Mouse (Mus musculus): ENCODE measurements around the gene Chrng. TPM values are rescaled to one million over a fixed set of nuclear protein-coding genes. Genes with fewer than 3 reads are reported as not detected.

Gene Chrng
- polyA plus RNA-seq (2012; rRNA removed), result not detected in 2 replicates

DNA sequence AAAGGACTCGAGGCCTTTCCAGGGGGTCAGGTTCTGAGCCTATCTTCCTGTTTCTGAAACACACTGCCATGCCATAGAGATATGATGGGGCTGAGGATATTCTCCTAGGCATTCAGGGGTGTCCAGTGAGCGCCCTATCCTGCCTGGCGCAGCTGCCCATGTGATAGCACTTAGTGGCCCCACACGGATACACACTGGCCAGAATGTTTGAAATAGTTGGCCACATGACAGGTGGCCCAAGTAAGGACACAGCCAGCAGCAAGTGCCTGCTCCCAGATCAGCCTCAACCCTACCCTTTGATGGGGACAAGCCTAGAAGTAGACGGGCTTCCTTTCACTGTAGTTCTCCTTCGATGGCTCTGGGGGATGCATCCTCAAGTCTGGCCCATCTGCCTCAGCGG lies at the start of gene Chrng:
Gene Chrng, plus strand, starts transcription at position 193 of the 400 bp plus-strand sequence.
- no peak for DNase-seq (ENCODE audit: extremely low spot score in 1 of 2, low spot score in 1 of 2)

DNA sequence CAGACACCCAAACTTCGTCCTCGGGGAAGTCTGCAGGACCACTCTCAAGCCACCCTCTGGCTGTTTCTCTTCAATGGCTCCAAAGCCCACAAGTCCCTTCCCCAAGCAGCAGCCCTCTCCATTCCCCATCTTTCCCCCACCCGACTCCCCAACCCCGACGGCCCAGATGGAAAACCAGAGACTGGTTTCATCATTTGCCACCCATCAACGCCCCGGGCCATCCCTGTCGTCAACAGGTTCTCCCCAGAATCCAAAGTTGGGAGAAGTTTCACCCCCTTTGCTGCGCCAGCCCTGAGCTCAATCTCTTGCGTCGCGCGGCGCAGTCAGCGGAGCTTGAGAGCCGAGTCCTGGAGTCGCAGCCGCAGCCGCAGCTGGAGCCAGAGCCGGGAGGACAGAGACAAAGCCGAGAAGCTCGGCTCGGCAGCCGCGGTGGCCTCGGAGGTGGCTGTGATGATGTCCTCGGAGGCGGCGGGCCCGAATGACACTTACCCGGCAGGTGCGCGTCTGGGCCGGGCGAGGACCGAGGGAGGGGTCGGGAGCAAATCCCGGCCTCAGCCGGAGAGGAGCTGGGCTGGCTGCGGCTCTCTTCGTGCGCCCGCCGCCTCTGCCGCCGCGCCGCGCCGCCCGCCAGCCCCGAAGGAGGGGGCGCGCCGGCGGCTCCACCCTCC lies 48.8 kb upstream of the Chrng start:
- DNase-seq (ENCODE audit: extremely low spot score in 1 of 2, low spot score in 1 of 2), result no peak

DNA sequence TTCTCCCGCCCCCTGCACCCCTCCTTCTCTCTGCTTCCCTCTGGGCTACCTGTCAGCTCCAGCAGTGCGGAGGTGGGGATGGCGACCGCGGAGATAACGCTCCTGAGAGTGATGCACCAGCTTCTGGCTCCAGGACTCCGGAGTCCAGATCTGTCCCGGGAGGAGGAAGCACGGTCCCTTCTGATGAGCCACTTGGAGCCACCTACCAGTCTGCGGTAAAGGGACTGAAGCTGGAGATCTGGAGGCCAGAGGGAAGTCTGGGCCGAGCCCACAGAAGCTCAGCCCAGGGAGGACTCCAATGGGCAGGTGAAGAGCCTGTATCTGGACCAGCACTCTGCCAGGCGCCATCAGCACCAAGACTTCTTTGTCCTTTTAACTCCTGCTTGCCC lies 48.3 kb upstream of the Chrng start, which contains the start of gene Ecel1:
Gene Ecel1, minus strand, starts transcription at position 323 of the 389 bp plus-strand sequence.
- no peak for DNase-seq (ENCODE audit: extremely low spot score in 1 of 2, low spot score in 1 of 2)

DNA sequence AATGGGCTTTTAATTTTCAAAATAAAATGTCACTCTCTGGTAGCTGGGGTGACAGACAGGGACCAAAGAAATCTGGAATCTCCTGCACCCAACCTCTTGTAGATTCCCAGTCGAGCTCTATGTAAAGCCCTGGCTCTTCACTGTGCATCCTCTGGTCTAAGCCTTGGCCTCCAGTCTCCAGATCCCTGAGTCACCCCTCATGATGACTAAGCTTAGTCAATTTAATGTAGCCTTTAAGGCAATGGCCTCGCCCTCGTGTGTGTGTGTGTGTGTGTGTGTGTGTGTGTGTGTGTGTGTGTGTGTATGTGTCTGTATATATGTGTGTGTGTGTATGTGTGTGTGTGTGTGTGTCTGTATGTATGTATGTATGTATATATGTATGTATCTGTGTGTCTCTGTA lies 45.1 kb upstream of the Chrng start:
- DNase-seq (ENCODE audit: extremely low spot score in 1 of 2, low spot score in 1 of 2), result no peak

DNA sequence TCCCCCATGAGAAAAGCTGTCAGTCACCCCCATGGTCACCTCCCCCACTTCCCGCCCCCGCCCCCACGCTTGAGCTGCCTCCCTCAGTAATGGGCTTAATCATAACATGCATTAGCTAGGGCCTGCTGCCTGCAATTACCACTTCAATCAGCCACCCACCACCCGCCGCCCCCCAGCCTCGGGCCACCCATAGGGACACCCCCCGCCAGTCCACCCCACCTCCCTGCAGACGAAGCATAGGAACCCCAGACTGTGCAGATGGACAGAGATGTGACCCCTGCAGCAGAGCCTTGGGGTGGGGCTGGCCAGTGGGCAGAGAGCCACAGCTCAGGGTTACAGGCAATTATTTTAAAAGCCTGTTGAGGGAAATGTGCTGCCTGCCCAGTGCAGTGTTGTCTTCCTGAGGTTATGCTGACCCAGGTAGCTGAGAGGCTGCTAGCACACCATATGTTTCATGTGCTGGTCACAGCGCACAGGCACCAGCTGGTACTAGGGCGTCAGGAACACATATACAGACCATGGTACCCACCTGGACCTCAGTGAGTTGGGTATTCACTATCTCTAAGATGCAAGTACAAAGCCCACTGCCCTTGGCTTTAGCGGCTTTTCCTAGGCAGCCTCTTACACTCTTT lies 40.2 kb upstream of the Chrng start:
- no peak for DNase-seq (ENCODE audit: extremely low spot score in 1 of 2, low spot score in 1 of 2)

DNA sequence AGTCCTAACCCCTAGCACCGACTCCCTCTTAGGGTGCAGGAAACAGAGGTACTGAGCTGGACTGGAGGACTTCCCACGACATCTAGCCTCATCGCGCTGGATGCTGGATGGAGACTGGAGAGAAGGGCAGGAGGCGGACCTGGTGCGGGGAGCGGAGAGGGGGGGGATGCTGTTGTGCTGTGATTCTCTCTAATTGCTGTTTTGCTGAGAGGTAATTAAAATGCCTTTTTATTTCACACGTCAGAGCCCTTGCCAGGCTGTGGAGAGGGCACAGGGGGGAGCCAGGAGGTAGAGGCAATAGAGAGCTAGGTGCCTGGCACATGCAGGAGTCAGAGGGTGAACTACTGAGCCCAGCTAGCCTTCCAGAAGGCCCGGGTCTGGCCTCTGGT lies 39.7 kb upstream of the Chrng start:
- no peak for DNase-seq (ENCODE audit: extremely low spot score in 1 of 2, low spot score in 1 of 2)

DNA sequence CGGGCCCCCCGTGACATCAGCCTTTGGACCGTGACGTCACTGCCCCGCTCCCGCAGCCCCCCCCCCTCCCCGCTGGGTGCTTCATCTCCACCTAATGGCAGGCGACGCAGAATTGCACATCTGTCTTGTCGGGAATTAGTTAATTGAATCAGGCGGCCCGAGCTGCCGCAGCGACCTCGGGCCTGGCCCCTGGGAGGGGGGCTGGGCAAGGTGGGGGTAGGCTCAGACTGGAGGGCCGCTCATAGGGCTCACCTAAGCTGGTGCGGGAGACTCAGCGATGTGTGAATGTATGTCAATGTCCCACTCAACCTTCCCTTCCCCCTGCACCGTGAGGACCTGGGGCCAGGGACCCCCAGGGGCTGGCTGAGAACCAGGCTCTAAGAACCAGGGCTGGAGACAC lies 34.0 kb upstream of the Chrng start:
- no peak for DNase-seq (ENCODE audit: extremely low spot score in 1 of 2, low spot score in 1 of 2)

DNA sequence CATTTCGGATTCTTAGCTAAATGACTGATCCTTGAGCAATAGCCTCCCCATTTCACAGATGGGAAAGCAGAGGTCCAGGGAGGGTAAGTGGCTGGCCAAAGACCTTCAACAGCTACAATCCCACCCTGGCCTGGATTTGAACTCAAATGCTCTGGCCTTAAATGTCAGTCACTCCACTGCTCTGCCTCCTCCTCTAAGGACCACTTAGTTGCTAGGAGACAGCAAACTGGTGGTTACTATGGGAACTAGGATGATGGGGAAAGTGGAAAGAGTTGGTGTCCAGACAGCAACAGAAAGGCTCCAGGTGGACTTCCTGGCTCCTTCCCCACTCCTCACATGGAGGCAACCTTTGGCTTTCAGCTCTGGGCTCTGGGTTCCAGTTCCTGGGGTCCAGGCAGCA lies 33.1 kb upstream of the Chrng start:
- no peak for DNase-seq (ENCODE audit: extremely low spot score in 1 of 2, low spot score in 1 of 2)

DNA sequence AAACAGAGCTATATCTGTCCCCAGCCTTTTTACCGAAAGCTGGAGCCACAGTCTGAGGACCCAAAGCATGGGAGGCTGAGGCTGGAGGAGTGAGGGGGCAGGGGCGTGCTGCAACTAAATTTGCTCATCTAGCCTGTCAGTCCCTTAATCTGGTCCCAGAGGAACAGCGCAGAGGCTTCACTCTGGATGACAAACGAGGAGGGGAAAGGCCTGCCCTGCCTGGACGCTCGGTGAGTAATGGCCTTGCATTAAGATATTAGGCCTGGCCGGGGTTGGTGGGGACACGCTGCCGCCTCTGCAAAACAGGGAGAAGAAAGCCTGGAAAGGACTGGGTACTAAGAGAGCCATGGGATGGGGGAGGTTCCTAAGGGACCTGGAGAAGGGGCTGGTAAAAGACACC lies 32.1 kb upstream of the Chrng start:
- no peak for DNase-seq (ENCODE audit: extremely low spot score in 1 of 2, low spot score in 1 of 2)

DNA sequence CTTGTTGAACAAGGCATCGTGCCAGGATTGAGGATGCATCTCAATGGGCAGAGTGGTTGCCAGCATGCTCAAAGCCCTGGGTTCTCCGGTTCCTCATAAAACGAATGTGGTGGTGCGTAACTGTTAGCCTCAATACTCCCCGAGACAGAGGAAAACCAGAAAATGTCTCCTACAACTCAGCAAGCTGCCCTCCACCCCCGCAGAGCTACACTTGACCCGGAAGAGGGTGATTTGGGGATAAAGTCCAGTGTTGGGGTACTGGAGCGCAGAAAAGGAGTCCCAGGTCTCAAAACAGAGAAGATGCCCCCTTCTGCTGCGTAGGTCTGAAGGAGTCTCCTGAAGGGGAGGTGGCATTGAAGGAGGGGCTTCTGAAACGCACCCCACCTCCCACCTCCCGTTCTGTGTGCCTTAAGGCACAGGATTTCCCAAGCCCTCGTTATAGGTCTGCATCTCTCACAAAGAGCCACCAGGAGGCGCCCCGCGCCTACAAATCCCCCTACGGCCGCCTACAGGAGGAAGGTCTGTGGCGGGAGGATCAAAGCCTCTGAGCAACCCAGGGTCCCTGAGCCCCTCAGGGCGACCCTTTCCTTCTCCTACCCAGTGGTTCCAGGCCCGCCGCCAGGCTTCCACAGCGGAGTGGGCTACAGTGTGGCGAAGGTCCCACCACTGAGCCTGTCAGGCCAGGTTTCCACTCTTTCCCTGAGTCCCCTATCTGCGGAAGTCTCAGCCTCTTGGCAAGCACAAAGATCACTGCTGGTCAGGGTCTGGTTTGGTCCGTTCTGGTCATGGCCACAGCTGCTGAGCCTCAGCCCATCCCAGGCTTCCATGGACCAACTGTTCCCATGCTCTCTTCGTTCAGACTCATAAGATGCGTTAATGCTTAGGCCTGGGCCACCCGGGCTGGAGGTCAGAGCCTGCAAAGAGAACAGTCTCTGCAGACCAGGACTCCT lies 30.2 kb upstream of the Chrng start:
- peak in 1 of 2 experiments; percentile 70 for DNase-seq (ENCODE audit: extremely low spot score in 1 of 2, low spot score in 1 of 2)

DNA sequence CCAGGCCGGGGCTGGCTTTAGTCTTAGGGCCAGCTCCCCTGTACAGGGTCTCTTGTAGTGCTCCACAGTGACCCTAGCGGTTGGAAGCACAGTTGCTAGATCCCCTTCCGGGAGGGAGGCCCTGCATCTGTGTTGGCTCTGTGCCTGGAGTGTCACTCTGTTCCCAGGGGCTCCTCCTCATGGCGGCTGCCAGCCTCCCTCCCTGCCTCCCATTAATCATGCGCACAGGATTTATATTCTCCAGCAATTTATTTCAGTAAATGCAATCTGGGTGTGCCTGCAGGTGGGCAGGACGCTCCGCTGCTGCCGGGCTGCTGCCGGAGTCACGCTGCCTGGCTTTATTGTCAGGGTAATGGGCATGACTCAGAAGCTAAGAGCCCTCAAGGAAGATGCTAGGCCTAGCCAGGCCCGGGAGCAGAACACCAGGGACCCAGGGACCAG lies 28.6 kb upstream of the Chrng start:
- peak; percentile 34 to 66 for DNase-seq (ENCODE audit: extremely low spot score in 1 of 2, low spot score in 1 of 2)

DNA sequence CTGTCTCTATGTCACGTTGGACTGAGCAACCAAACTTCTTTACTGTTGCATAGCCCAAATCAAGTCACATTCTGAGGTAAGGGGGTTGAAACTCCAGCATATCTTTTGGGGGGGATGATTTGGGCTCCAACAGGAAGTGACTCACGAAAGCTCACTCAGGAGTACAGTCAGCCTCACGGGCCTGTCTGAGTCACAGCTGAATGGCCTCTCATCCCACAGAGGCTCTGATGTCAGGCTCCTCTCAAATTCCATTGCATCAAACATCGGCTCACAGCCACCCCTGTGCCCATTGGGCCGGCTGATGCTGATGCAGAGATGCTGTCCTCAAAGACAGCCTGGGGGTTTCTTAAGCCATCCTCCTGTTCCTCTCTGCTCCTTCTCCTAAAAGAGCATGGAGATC lies 23.6 kb upstream of the Chrng start:
- peak in 1 of 2 experiments; percentile 47 for DNase-seq (ENCODE audit: extremely low spot score in 1 of 2, low spot score in 1 of 2)

DNA sequence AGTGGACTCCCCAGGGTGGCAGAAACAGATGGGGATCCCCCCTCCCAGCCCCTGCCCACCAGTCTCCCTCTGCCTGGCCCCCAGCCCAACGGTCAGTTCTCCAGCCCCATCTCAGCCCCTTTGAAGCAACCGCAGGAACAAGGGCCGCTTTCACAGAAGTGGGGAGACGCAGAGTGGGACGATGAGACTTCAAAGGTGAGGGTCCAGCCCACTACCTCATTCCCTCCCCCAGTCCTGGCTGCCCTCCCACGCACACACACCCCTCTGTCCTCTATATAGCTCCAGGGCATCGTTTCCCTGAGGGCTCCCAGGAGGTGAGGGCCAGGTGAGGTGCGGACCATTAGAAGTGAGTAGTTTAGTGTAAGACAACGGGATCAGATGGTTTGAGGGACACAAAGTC lies 21.4 kb upstream of the Chrng start, which contains the start of gene Prss56:
Gene Prss56, plus strand, starts transcription at position 301 of the 400 bp plus-strand sequence.
- DNase-seq (ENCODE audit: extremely low spot score in 1 of 2, low spot score in 1 of 2), result no peak

DNA sequence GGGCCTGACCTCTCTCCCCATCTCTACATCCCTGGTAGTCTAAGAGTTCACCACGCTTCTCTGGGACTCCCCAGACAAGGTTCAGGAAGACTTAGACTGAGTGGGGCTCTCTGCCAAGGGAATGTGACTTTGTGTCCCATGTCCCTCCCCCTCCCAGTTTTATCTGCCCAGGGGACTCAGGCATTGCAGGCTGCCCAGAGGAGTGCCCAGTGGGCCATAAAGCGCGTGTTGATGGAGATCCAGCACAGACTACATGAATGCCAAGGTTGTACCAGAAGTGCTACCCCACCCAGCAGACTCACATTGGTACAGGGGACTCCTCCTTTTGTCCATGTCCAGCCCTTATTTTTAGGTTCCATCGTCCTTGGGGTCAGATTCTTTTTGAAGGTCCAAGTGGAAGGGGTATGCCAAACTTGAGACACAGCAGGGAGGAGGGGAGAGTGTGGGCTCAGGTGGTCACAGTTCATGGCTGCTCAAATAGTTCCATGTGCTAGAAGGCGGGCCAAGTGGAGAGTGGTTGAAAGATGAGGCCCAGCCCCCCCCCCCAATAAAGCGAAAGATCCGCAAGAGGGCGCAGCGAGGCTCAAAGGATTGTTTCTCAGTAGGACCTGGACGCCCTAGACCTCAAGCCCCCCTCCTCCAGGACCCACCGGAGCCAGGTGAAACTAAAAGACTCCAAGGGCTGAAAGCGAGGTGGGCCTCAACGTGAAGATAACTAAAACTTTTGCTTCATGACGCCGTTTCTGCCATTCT lies 20.3 kb upstream of the Chrng start:
- DNase-seq (ENCODE audit: extremely low spot score in 1 of 2, low spot score in 1 of 2), result no peak

DNA sequence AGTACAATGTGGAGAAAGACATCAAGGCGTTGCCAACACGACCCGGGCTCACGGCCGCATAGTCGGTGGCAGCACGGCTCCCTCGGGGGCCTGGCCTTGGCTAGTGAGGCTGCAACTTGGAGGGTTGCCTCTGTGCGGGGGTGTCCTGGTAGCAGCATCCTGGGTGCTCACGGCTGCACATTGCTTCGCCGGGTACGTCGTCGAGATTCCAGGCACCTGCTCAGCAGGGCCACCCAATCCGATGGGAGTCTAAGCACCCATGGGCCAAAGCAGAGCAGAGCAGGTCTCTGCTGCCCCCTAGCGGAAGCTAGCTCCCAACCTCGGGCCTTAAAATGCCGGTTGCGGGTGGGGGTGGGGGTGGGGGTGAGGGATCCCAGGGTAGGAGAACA lies 19.7 kb upstream of the Chrng start:
- DNase-seq (ENCODE audit: extremely low spot score in 1 of 2, low spot score in 1 of 2), result peak in 1 of 2 experiments; percentile 84

DNA sequence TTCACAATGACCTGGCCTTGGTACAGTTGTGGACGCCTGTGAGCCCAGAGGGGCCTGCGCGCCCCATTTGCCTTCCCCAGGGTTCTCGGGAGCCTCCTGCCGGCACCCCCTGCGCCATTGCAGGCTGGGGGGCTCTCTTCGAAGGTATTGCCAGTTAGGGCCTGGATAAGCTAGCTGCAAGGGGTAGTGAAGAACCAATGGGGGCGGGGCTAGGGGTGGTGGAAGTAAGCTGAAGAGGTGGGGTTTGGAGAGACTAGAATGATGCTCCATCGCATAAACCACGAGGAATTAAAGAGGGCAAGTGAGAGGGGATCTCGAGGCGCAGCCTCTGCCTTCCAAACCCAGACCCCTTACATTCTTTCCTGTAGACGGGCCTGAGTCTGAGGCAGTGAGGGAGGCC lies 18.9 kb upstream of the Chrng start:
- no peak for DNase-seq (ENCODE audit: extremely low spot score in 1 of 2, low spot score in 1 of 2)

DNA sequence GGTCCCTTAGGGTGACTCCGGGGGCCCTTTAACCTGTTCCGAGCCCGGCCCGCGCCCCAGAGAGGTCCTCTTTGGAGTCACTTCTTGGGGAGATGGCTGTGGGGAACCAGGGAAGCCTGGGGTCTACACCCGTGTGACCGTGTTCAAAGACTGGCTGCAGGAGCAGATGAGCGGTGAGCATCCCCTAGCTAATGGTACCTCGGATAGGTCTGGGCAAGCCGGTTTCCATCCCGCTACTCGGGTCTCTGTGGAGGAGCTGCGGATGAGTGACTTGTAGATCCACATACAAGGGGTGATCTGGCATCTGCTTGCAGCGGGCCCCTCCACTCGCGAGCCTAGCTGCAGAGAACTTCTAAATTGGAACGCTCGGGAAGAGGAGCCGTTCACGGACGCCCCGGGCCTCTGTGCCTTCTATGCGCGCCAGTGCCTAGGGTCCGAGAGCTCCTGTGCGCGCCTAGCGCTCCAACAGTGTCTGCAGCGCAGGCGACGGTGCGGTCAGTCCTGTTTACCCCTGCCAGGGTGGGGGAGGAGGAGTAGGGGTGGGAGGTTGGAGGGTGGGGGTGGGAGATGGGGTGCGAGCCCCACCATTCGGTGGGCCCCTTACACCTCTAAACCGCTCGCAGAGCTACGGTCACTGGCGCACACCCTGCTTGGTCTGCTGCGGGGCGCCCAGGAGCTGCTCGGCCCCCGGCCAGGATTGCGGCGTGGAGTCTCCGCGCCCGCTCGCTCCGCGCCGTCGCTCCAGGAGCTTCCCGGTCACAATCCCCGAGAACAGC lies 18.0 kb upstream of the Chrng start:
- DNase-seq (ENCODE audit: extremely low spot score in 1 of 2, low spot score in 1 of 2), result no peak

DNA sequence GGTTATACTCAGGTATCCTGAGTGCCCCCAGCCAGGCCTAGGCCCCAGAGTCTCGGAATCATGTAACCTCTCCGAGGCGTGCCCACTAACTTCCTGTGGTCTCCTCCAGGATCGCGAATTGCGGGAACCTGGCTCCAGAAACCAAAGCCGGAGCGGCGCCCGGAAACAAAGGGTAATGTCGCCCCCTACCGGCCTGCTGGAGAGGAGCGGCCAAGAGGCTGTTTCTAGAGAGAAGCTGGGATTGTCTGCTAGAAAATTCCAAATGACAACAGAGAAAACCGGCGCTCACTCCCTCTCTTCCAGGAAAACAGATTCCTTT lies 17.5 kb upstream of the Chrng start:
- peak; percentile 27 to 83 for DNase-seq (ENCODE audit: extremely low spot score in 1 of 2, low spot score in 1 of 2)

DNA sequence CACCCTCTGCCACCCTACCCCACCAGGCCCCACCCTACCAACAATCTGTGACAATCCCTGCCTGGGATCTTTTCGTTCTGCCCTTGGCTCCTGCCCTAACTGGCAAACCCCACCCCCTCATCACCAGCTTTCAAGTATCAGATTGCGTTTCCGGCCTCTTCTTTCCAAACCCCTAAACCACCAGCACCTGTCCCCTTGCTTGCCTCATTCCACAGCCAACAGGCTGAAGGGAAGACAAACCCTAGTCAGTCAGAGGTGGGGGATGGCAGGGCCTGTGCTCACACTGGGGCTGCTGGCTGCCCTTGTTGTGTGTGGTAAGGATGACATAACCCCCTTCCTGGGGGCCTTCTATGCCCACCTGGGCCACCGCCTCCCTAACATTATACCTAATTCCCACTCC lies 14.0 kb upstream of the Chrng start, which contains the start of gene Chrnd:
Gene Chrnd, plus strand, starts transcription at position 179 of the 400 bp plus-strand sequence.
- DNase-seq (ENCODE audit: extremely low spot score in 1 of 2, low spot score in 1 of 2), result no peak

DNA sequence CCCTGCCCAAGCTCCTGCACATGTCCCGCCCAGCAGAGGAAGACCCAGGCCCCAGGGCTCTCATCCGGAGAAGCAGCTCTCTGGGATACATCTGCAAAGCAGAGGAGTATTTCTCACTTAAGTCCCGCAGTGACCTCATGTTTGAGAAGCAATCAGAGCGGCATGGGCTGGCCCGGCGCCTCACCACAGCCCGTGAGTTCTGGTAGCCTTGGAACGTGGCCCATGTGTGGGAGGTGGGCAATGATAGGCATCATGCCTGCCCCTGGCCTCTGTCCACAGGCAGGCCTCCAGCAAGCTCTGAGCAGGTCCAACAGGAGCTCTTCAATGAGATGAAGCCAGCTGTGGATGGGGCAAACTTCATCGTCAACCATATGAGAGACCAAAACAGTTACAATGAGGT lies 7.2 kb upstream of the Chrng start:
- no peak for DNase-seq (ENCODE audit: extremely low spot score in 1 of 2, low spot score in 1 of 2)

Data from frontal cortex, adult 2 months (tissue).